Mouse (Mus musculus) cortical plate, adult 2 months (tissue): Measurements from ENCODE around the gene Hoxb2. TPM values are rescaled to one million over a fixed set of nuclear protein-coding genes. Genes with fewer than 3 reads are reported as not detected.

Experiments
- H3K27ac ChIP-seq: fragments of 200-500 bp; 2 replicates; pipeline ENCODE4 v1.5.1; 2012; ENCODE audit warnings: low read length, control low read depth, inconsistent platforms; ENCODE audit not compliant: insufficient read depth
- H3K4me1 ChIP-seq: fragments of 200-500 bp; 2 replicates; pipeline ENCODE4 v1.6.1; 2011; ENCODE audit warnings: low read length; ENCODE audit not compliant: control insufficient read depth, insufficient read depth
- H3K4me3 ChIP-seq: fragments of 200-500 bp; 2 replicates; pipeline ENCODE4 v1.5.1; 2011; ENCODE audit warnings: mild to moderate bottlenecking, low read length, control low read depth; ENCODE audit not compliant: insufficient read depth
- CTCF ChIP-seq: fragments of 200-500 bp; IDR thresholded peaks from 2 replicates; pipeline ENCODE4 v1.5.1; 2011; ENCODE audit warnings: mild to moderate bottlenecking, control low read depth, low read length; ENCODE audit not compliant: insufficient read depth; ENCODE audit errors: extremely low read depth
- POLR2A ChIP-seq: fragments of 200-500 bp; IDR thresholded peaks from 2 replicates; pipeline ENCODE4 v1.6.1; 2011; ENCODE audit warnings: mild to moderate bottlenecking, low read length, control low read depth; ENCODE audit not compliant: insufficient read depth; ENCODE audit errors: extremely low read depth
- polyA plus RNA-seq: library from polyadenylated mRNA; depleted of rRNA; stranded (reverse); fragments of >200 nt; gene quantifications from 2 replicates; pipeline ENCODE4 v1.2.3, GENCODE M21; 2012; rRNA removed

The Hoxb2 gene
- not detected in 2 replicates for polyA plus RNA-seq

GRCm38 (mm10) chr11:96350341-96350624, at the start of gene Hoxb2:
Hoxb2 (plus strand) TSS chr11:96350525.
- H3K27ac ChIP-seq, result no peak within 1 kb of the TSS
- no peaks in the 10 kb centered on the region for H3K4me1 ChIP-seq
- TF ChIP-seq POLR2A, result no peak
- no peak for TF ChIP-seq CTCF
- H3K4me3 ChIP-seq, result no peak within 1 kb of the TSS

- Histone ChIP-seq H3K4me1 (no peaks in the 10 kb centered on the region), H3K4me3 (no peak overlapping the region), H3K27ac (no peak overlapping the region)
- TF ChIP-seq CTCF (no peak), POLR2A (no peak)
These were observed 49.3 kb upstream of the Hoxb2 start for GRCm38 (mm10) chr11:96301064-96301431.

GRCm38 (mm10) chr11:96301837-96302236, 48.5 kb upstream of the Hoxb2 start:
- TF ChIP-seq CTCF (no peak), POLR2A (no peak)

DNA sequence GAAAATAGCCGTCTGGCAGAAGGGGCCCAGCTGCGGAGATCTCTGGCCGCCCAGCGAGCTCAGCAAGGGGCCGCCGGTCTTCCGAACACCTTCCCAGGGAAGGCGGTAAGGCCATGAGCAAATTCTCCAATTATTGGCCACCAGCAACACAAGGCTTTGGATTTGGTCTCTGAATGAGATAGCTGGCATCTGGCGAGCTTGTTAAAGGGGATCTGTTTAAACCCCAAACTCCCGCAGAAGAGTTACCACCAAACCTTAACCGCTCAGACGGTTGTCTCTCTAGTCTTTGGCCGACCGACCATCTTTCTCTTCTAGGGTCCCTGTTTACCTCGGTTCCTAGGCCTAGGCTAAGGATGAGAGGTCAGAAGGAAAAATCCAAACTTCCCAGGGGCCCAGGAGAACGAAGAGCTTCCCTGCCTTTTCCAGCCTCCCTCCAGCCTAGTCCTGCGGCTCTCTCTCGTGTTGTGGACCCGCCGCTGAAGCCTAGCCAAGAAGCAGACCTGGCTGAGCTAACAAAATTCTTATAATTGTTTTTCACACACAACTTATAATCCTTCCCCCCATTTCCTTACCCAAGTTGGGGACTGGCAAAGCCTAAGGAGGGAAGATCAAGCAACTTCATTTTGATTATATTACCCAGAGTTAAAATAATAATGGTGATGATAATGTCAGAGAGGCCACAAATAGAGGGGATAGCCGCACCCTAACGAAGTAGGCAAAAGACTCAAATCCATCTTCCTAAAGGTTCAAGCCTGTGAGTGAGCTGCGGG, 47.8 kb upstream of the Hoxb2 start:
- Histone ChIP-seq H3K4me3 (no peak overlapping the region), H3K4me1 (no peaks in the 10 kb centered on the region), H3K27ac (no peak overlapping the region)
- TF ChIP-seq CTCF (no peak), POLR2A (no peak)

More at GRCm38 (mm10) chr11:96301837-96302236, 48.5 kb upstream of the Hoxb2 start:
- no peak overlapping the region for H3K27ac ChIP-seq
- no peaks in the 10 kb centered on the region for H3K4me1 ChIP-seq
- no peak overlapping the region for H3K4me3 ChIP-seq

GRCm38 (mm10) chr11:96303151-96304099, 46.9 kb upstream of the Hoxb2 start, which contains the start of gene Hoxb5:
Hoxb5 (plus strand) TSS chr11:96303336.
- no peaks in the 10 kb centered on the region for H3K4me1 ChIP-seq
- H3K27ac ChIP-seq, result no peak within 1 kb of the TSS
- TF ChIP-seq CTCF (no peak), POLR2A (no peak)
- no peak within 1 kb of the TSS for H3K4me3 ChIP-seq

GRCm38 (mm10) chr11:96304381-96305195, 45.7 kb upstream of the Hoxb2 start:
- H3K4me3 ChIP-seq, result no peak overlapping the region
- no peaks in the 10 kb centered on the region for H3K4me1 ChIP-seq
- TF ChIP-seq POLR2A, result no peak
- TF ChIP-seq CTCF, result no peak
- no peak overlapping the region for H3K27ac ChIP-seq

- H3K4me3 ChIP-seq, result no peak overlapping the region
- H3K4me1 ChIP-seq, result no peaks in the 10 kb centered on the region
- TF ChIP-seq CTCF, result no peak
- no peak for TF ChIP-seq POLR2A
- no peak overlapping the region for H3K27ac ChIP-seq
These were observed 44.7 kb upstream of the Hoxb2 start for GRCm38 (mm10) chr11:96305505-96306182.

DNA sequence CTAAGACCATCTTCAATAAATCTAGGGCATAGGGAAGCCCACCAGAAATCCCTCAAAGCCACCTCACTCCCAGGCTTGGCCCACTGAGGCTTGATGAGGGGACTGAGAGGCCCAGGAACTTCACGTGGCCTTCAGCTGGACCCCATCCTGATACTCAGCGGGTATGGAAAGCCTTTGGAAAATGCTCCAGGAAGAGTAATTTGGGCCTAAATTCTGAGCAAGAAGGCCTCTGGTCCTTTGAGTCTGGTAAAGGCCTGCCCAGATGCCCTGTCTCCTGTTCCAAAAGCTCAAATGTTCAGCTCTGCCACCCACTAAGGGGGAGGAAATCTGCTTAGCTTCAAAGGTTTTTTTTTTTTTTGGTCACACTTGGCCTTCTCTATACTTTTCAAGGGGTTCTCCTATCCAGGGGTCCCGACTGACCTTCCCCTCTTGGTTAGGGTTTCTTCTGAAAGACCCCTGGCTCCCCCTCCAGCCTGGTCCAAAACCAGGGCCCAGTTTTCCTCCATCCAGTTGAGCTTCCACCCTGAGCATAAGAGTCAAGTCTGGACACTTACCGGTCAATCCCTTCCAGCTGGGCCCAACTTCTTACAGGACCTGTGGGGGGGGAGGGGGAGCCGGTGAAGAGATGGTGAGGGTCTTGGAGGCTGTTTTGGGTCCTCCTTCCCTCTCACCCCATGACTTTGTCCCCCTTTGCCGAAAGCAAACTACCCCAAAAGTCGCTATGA, 44.0 kb upstream of the Hoxb2 start:
- Histone ChIP-seq H3K4me1 (no peaks in the 10 kb centered on the region), H3K27ac (no peak overlapping the region), H3K4me3 (no peak overlapping the region)
- no peak for TF ChIP-seq POLR2A
- no peak for TF ChIP-seq CTCF

- TF ChIP-seq POLR2A, result no peak
- TF ChIP-seq CTCF, result no peak
- H3K4me3 ChIP-seq, result no peak overlapping the region
- H3K27ac ChIP-seq, result no peak overlapping the region
- no peaks in the 10 kb centered on the region for H3K4me1 ChIP-seq
These were observed 43.4 kb upstream of the Hoxb2 start for GRCm38 (mm10) chr11:96306908-96307269.
